Mouse (Mus musculus): Measurements from ENCODE around the gene Tec. TPM values are rescaled to one million over a fixed set of nuclear protein-coding genes. Genes with fewer than 3 reads are reported as not detected.

Gene Tec
- polyA plus RNA-seq, 1 experiment from 2014 or later: 3.2 TPM

DNA sequence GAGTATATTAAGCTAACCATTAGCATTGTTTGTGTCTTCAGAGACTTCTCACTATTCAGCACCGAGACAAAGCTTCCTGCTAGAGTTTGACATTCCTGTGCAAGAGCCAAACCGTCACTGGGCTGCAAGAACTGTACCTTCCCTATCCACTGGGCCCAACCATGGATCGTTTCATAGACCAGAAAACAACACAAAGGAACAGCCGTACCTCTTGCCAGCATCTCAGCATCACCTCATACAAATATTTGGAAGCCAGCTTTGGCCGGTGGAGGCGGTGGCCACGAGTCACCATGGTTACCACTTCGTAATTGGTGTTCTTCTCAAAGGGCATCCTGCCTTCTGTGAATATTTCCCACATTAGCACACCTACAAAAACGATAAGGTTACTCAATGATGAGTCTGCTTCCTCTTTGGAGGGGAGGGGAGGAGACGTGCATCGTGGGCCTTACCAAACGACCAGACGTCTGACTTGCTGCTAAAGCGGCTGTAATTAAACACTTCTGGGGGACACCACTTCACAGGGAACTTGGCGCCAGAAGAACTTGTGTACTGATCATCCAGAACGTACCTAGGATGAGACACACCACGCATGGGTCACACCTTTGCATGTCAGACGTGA lies 111.0 kb downstream of the Tec start:
- ATAC-seq (replicated peaks; ENCODE audit: insufficient number of reproducible peaks, low FRiP score, low TSS enrichment, low read depth) (no peak), DNase-seq (ENCODE audit: low spot score) (no peak)
- Histone ChIP-seq H3K36me3 (replicated peaks; ENCODE audit: control insufficient read depth, insufficient read depth, low read depth, low read length) (no peaks in the 10 kb centered on the region), H3K27me3 (ENCODE audit: control insufficient read depth, insufficient read depth, low read length) (no peaks in the 10 kb centered on the region), H3K4me2 (ENCODE audit: low read depth, low read length) (no peak overlapping the region), H3K4me3 (ENCODE audit: low read depth, low read length) (no peak overlapping the region), H3K9ac (replicated peaks; ENCODE audit: low read length) (no peak overlapping the region), H3K4me1 (ENCODE audit: control insufficient read depth, insufficient read depth, low read length) (no peaks in the 10 kb centered on the region), H3K9me3 (replicated peaks; ENCODE audit: control insufficient read depth, low read length) (no peaks in the 10 kb centered on the region), H3K27ac (replicated peaks; ENCODE audit: low read depth, low read length) (no peak overlapping the region)
- 83% methylated on average over 18 of the region's 18 CpGs for WGBS

DNA sequence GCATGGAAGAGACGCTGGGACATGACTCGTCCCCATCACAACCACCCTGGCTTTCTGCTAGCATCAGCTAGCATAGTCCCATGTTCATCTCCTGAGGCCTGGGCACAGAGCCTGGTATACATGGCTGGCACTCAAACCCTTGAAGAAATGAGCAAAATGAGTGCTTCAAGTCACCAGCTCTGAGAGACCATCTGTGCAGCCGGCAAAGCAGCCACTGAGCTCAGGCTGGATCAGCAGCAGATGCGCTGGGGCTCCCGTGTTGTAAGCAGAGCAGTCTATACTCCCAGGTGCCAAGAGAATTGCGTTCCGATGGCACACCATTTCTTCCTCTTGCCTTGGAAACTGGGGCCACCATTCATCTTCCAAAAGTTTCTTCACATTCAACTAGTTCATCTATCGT lies 112.3 kb downstream of the Tec start:
- no peaks in the 10 kb centered on the region for H3K27me3 ChIP-seq (ENCODE audit: control insufficient read depth, insufficient read depth, low read length)
- no peak overlapping the region for H3K4me2 ChIP-seq (ENCODE audit: low read depth, low read length)
- WGBS: 87% methylated on average over 8 of the region's 8 CpGs
- H3K27ac ChIP-seq (replicated peaks; ENCODE audit: low read depth, low read length): no peak overlapping the region
- no peak overlapping the region for H3K4me3 ChIP-seq (ENCODE audit: low read depth, low read length)
- no peaks in the 10 kb centered on the region for H3K4me1 ChIP-seq (ENCODE audit: control insufficient read depth, insufficient read depth, low read length)
- DNase-seq (ENCODE audit: low spot score) (no peak), ATAC-seq (replicated peaks; ENCODE audit: insufficient number of reproducible peaks, low FRiP score, low TSS enrichment, low read depth) (no peak)
- H3K9ac ChIP-seq (replicated peaks; ENCODE audit: low read length): no peak overlapping the region
- no peaks in the 10 kb centered on the region for H3K36me3 ChIP-seq (replicated peaks; ENCODE audit: control insufficient read depth, insufficient read depth, low read depth, low read length)
- no peaks in the 10 kb centered on the region for H3K9me3 ChIP-seq (replicated peaks; ENCODE audit: control insufficient read depth, low read length)

DNA sequence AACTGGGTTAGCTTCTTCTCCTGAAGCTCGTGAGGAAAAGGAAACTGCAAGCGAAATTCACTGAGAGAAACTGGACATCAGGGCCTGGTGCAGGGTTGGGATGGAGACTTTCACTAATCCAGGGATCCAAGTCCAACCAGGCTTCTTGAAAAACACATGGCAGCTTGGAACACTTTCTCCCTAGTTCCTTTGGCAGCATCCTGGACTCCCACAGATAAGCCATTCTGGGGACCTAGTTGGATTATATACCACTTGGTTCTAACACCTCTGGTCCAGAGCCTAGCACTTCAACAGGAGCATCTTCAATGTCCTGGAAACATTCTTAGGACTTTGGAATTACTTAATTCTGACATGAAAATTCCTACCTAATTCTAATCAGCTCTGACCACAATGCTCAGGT lies 113.2 kb downstream of the Tec start:
- Histone ChIP-seq H3K27me3 (ENCODE audit: control insufficient read depth, insufficient read depth, low read length) (no peaks in the 10 kb centered on the region), H3K4me3 (ENCODE audit: low read depth, low read length) (no peak overlapping the region), H3K27ac (replicated peaks; ENCODE audit: low read depth, low read length) (no peak overlapping the region), H3K36me3 (replicated peaks; ENCODE audit: control insufficient read depth, insufficient read depth, low read depth, low read length) (no peaks in the 10 kb centered on the region), H3K4me1 (ENCODE audit: control insufficient read depth, insufficient read depth, low read length) (no peaks in the 10 kb centered on the region), H3K9me3 (replicated peaks; ENCODE audit: control insufficient read depth, low read length) (no peaks in the 10 kb centered on the region), H3K9ac (replicated peaks; ENCODE audit: low read length) (no peak overlapping the region), H3K4me2 (ENCODE audit: low read depth, low read length) (no peak overlapping the region)
- WGBS: 75% methylated on average over 2 of the region's 2 CpGs
- no peak for DNase-seq (ENCODE audit: low spot score)
- no peak for ATAC-seq (replicated peaks; ENCODE audit: insufficient number of reproducible peaks, low FRiP score, low TSS enrichment, low read depth)

DNA sequence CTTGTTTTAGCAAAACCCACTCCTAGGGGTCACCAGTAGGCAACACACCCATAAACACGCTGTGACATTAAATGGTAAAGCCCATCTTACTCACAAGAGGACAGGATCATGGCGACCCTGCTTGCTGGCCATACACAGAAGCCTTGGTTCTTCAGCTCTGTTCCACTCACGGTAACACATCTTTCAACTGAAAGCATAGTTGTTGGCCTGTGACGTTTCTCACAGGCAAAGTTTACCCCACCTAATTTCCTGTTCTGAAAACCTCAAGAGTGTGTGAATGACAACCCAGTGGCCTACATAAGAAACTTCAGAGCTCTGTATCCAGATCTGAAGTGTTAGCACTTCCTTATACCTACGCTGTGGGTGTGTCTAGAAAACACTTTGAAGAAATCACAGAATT lies 115.7 kb downstream of the Tec start, which contains the start of gene Txk:
Txk (minus strand) TSS at position 193 of the 400 bp plus-strand sequence.
- Histone ChIP-seq H3K9me3 (replicated peaks; ENCODE audit: control insufficient read depth, low read length) (no peaks in the 10 kb centered on the region), H3K4me1 (ENCODE audit: control insufficient read depth, insufficient read depth, low read length) (no peaks in the 10 kb centered on the region), H3K4me3 (ENCODE audit: low read depth, low read length) (no peak within 1 kb of the TSS), H3K36me3 (replicated peaks; ENCODE audit: control insufficient read depth, insufficient read depth, low read depth, low read length) (no peaks in the 10 kb centered on the region), H3K4me2 (ENCODE audit: low read depth, low read length) (no peak within 1 kb of the TSS), H3K27ac (replicated peaks; ENCODE audit: low read depth, low read length) (no peak within 1 kb of the TSS), H3K27me3 (ENCODE audit: control insufficient read depth, insufficient read depth, low read length) (no peaks in the 10 kb centered on the region), H3K9ac (replicated peaks; ENCODE audit: low read length) (no peak within 1 kb of the TSS)
- no peak for ATAC-seq (replicated peaks; ENCODE audit: insufficient number of reproducible peaks, low FRiP score, low TSS enrichment, low read depth)
- no peak for DNase-seq (ENCODE audit: low spot score)
- WGBS: 80% methylated on average over 5 of the region's 5 CpGs

DNA sequence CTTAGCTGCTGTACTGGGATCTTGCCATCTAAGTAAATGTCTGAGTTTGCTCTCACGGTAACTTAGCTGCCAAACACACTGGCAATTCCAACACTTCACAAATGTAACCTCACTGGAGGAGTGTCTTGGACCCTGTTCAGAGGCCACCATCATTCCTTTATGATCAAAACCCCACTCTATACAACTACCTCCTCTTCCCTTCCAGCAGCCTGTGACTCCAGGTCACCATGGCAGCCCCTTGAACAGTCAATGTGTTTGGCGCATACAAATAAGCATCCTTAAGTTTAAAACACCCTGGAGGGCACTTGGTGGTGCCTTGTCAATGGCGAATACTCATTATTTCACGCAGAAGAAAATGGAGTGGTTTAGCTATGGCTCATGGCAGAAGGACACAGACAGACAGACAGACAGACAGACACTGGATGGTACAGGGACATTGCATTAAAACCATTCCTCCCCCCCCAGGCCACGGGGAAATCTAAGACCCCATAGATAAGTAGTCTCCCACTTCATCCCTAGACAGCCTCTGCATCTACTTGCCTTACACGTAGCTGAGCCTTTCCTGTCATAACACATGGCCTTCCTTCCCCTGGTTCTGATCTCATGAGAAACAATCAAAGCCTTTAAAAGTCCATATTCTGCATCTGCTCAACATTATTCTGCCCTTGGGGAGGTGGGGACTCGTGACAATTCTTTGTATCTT lies 117.1 kb downstream of the Tec start:
- no peak overlapping the region for H3K4me3 ChIP-seq (ENCODE audit: low read depth, low read length)
- H3K4me1 ChIP-seq (ENCODE audit: control insufficient read depth, insufficient read depth, low read length): no peaks in the 10 kb centered on the region
- no peaks in the 10 kb centered on the region for H3K9me3 ChIP-seq (replicated peaks; ENCODE audit: control insufficient read depth, low read length)
- ATAC-seq (replicated peaks; ENCODE audit: insufficient number of reproducible peaks, low FRiP score, low TSS enrichment, low read depth) (no peak), DNase-seq (ENCODE audit: low spot score) (no peak)
- no peaks in the 10 kb centered on the region for H3K27me3 ChIP-seq (ENCODE audit: control insufficient read depth, insufficient read depth, low read length)
- no peak overlapping the region for H3K9ac ChIP-seq (replicated peaks; ENCODE audit: low read length)
- WGBS: 84% methylated on average over 7 of the region's 7 CpGs
- no peak overlapping the region for H3K27ac ChIP-seq (replicated peaks; ENCODE audit: low read depth, low read length)
- H3K4me2 ChIP-seq (ENCODE audit: low read depth, low read length): no peak overlapping the region
- H3K36me3 ChIP-seq (replicated peaks; ENCODE audit: control insufficient read depth, insufficient read depth, low read depth, low read length): no peaks in the 10 kb centered on the region

DNA sequence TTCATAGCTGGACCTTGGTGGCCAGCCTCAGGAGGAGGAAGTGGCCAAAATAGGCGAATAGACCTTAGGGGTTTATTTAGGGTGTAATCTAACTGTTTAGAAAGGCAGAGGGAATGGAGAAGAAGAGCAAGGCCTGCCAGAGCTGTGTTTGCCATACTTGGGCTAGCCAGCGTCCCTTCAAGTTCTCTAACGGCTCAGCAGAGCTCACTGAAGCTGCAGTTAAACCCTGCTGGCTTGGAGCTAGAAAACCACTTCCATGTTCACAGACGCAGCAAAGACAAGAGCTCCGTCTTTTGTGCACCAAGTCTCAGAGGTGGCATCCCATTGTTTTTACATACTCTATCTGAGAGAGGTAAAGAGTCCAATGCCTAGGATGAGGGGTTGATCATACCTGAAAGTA lies 118.1 kb downstream of the Tec start:
- no peak for ATAC-seq (replicated peaks; ENCODE audit: insufficient number of reproducible peaks, low FRiP score, low TSS enrichment, low read depth)
- 80% methylated on average over 5 of the region's 5 CpGs for whole genome bisulfite sequencing
- no peak overlapping the region for H3K4me3 ChIP-seq (ENCODE audit: low read depth, low read length)

DNA sequence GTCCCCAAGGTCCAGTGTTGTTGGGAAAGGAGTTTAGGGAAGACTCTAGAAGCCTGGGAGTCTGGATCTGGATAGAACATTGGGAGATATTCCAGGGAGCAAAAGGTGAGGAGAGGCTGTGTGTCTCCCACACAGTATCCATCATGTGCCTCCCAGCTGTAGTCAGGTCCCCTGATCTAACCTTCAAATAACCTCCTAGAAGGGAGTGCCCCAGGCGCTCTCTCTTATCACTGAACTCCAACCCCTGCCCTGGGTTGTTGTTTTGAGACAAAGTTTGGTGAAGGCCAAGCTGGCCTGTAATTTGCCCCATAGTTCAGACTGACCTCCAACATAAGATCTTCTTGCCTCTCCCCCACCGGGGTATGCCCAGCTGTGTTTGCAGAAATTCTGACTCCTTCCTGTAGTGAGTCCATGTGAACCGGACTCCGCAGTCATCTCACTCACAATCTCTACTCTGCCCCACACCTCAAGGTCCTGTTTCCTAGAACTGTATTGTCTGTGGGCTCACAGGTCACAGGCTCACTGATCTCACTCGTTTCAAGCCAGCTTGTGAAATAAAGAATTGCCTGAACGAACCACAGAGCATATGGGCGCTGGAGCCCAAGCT lies 119.5 kb downstream of the Tec start:
- 81% methylated on average over 7 of the region's 7 CpGs for WGBS
- H3K4me1 ChIP-seq (ENCODE audit: control insufficient read depth, insufficient read depth, low read length): no peaks in the 10 kb centered on the region
- no peak overlapping the region for H3K4me3 ChIP-seq (ENCODE audit: low read depth, low read length)
- no peak overlapping the region for H3K4me2 ChIP-seq (ENCODE audit: low read depth, low read length)
- no peaks in the 10 kb centered on the region for H3K27me3 ChIP-seq (ENCODE audit: control insufficient read depth, insufficient read depth, low read length)
- no peaks in the 10 kb centered on the region for H3K36me3 ChIP-seq (replicated peaks; ENCODE audit: control insufficient read depth, insufficient read depth, low read depth, low read length)
- no peak for ATAC-seq (replicated peaks; ENCODE audit: insufficient number of reproducible peaks, low FRiP score, low TSS enrichment, low read depth)
- no peak overlapping the region for H3K9ac ChIP-seq (replicated peaks; ENCODE audit: low read length)
- H3K27ac ChIP-seq (replicated peaks; ENCODE audit: low read depth, low read length): no peak overlapping the region
- H3K9me3 ChIP-seq (replicated peaks; ENCODE audit: control insufficient read depth, low read length): no peaks in the 10 kb centered on the region
- no peak for DNase-seq (ENCODE audit: low spot score)

More for the DNA sequence above, 118.1 kb downstream of the Tec start:
- Histone ChIP-seq H3K27me3 (ENCODE audit: control insufficient read depth, insufficient read depth, low read length) (no peaks in the 10 kb centered on the region), H3K36me3 (replicated peaks; ENCODE audit: control insufficient read depth, insufficient read depth, low read depth, low read length) (no peaks in the 10 kb centered on the region), H3K9me3 (replicated peaks; ENCODE audit: control insufficient read depth, low read length) (no peaks in the 10 kb centered on the region), H3K4me2 (ENCODE audit: low read depth, low read length) (no peak overlapping the region), H3K9ac (replicated peaks; ENCODE audit: low read length) (no peak overlapping the region), H3K27ac (replicated peaks; ENCODE audit: low read depth, low read length) (no peak overlapping the region), H3K4me1 (ENCODE audit: control insufficient read depth, insufficient read depth, low read length) (no peaks in the 10 kb centered on the region)
- DNase-seq (ENCODE audit: low spot score): no peak

DNA sequence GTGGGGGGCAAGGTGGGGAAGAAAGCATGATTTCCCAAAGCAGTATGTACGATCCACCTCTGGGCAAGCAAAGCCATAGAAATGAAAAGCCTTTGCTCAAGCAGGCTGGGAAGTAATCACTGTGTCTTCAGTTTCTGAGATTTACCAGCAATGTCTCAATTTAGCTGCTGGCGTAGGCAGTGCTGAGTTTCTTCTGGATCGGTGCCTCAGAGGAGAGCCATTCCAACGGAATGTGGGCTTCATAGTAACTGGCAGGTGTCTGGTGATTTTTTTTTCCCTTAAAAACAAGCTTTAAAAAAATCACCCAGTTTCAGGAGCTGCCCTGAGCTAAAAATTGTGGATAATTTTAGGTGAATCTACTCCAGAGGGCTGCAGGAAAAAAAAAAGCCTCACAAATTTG lies 120.9 kb downstream of the Tec start:
- no peaks in the 10 kb centered on the region for H3K4me1 ChIP-seq (ENCODE audit: control insufficient read depth, insufficient read depth, low read length)
- no peak overlapping the region for H3K4me3 ChIP-seq (ENCODE audit: low read depth, low read length)
- no peak overlapping the region for H3K4me2 ChIP-seq (ENCODE audit: low read depth, low read length)
- no peak for ATAC-seq (replicated peaks; ENCODE audit: insufficient number of reproducible peaks, low FRiP score, low TSS enrichment, low read depth)
- no peak for DNase-seq (ENCODE audit: low spot score)
- no peaks in the 10 kb centered on the region for H3K9me3 ChIP-seq (replicated peaks; ENCODE audit: control insufficient read depth, low read length)
- H3K36me3 ChIP-seq (replicated peaks; ENCODE audit: control insufficient read depth, insufficient read depth, low read depth, low read length): no peaks in the 10 kb centered on the region
- H3K27me3 ChIP-seq (ENCODE audit: control insufficient read depth, insufficient read depth, low read length): no peaks in the 10 kb centered on the region
- no peak overlapping the region for H3K9ac ChIP-seq (replicated peaks; ENCODE audit: low read length)
- WGBS: 80% methylated on average over 4 of the region's 4 CpGs
- H3K27ac ChIP-seq (replicated peaks; ENCODE audit: low read depth, low read length): no peak overlapping the region

All from embryonic facial prominence, embryonic 11.5 days (tissue).